Mouse (Mus musculus): ENCODE data around the gene Ranbp17. TPM values are rescaled to one million over a fixed set of nuclear protein-coding genes. Genes with fewer than 3 reads are reported as not detected.

The Ranbp17 gene
- polyA plus RNA-seq, 1 experiment from 2014 or later = 9.4 TPM

- Histone ChIP-seq H3K27me3 (replicated peaks) (no peaks in the 10 kb centered on the region), H3K9ac (replicated peaks) (no peak overlapping the region), H3K4me1 (no peaks in the 10 kb centered on the region), H3K27ac (replicated peaks) (no peak overlapping the region), H3K9me3 (replicated peaks) (no peaks in the 10 kb centered on the region), H3K4me3 (replicated peaks) (no peak overlapping the region), H3K4me2 (no peak overlapping the region), H3K36me3 (no peaks in the 10 kb centered on the region)
- WGBS = 76% methylated on average over 4 of the region's 4 CpGs
- no peak for ATAC-seq (ENCODE audit: low FRiP score)
Observed at GRCm38 (mm10) chr11:33309566-33309965, 204.0 kb downstream of the Ranbp17 start.

GRCm38 (mm10) chr11:33300859-33301258 lies 212.7 kb downstream of the Ranbp17 start:
- Histone ChIP-seq H3K9ac (replicated peaks) (no peak overlapping the region), H3K27ac (replicated peaks) (no peak overlapping the region), H3K27me3 (replicated peaks) (no peaks in the 10 kb centered on the region), H3K4me1 (peaks cover 19% of the 10 kb centered on the region), H3K36me3 (no peaks in the 10 kb centered on the region), H3K4me3 (replicated peaks) (no peak overlapping the region), H3K9me3 (replicated peaks) (no peaks in the 10 kb centered on the region), H3K4me2 (no peak overlapping the region)
- no peak for ATAC-seq (ENCODE audit: low FRiP score)
- WGBS = 23% methylated on average over 8 of the region's 8 CpGs

- WGBS = 37% methylated on average over 11 of the region's 11 CpGs
- ATAC-seq (ENCODE audit: low FRiP score) = 0 out of 2 replicates have a peak, but pooled peaks have one; percentile 43
- Histone ChIP-seq H3K27me3 (replicated peaks) (no peaks in the 10 kb centered on the region), H3K4me1 (peaks cover 19% of the 10 kb centered on the region), H3K4me2 (peak overlapping the region; percentile 9; the same call in 1 of the 2 replicates), H3K27ac (replicated peaks) (peak overlapping the region; percentile 11; the same call in 1 of the 2 replicates), H3K9ac (replicated peaks) (no peak overlapping the region), H3K9me3 (replicated peaks) (no peaks in the 10 kb centered on the region), H3K4me3 (replicated peaks) (no peak overlapping the region), H3K36me3 (no peaks in the 10 kb centered on the region)
Observed at GRCm38 (mm10) chr11:33299371-33299770, 214.2 kb downstream of the Ranbp17 start.

- Histone ChIP-seq H3K27ac (replicated peaks) (peak overlapping the region; percentile 35), H3K36me3 (no peaks in the 10 kb centered on the region), H3K9me3 (replicated peaks) (no peaks in the 10 kb centered on the region), H3K4me1 (peaks cover 19% of the 10 kb centered on the region), H3K9ac (replicated peaks) (no peak overlapping the region), H3K4me3 (replicated peaks) (no peak overlapping the region), H3K27me3 (replicated peaks) (no peaks in the 10 kb centered on the region), H3K4me2 (no peak overlapping the region)
- ATAC-seq (ENCODE audit: low FRiP score) = peak; percentile 75
- 23% methylated on average over 8 of the region's 8 CpGs for WGBS
Observed at GRCm38 (mm10) chr11:33297121-33297520, 216.4 kb downstream of the Ranbp17 start.

- Histone ChIP-seq H3K4me2 (no peak overlapping the region), H3K27me3 (replicated peaks) (no peaks in the 10 kb centered on the region), H3K4me1 (peaks cover 13% of the 10 kb centered on the region), H3K9me3 (replicated peaks) (no peaks in the 10 kb centered on the region), H3K27ac (replicated peaks) (no peak overlapping the region), H3K36me3 (no peaks in the 10 kb centered on the region), H3K9ac (replicated peaks) (no peak overlapping the region), H3K4me3 (replicated peaks) (no peak overlapping the region)
- no peak for ATAC-seq (ENCODE audit: low FRiP score)
- WGBS = 53% methylated on average over 3 of the region's 3 CpGs
Observed at GRCm38 (mm10) chr11:33295422-33295821, 218.1 kb downstream of the Ranbp17 start.

GRCm38 (mm10) chr11:33294063-33294462 lies 219.5 kb downstream of the Ranbp17 start:
- H3K4me1 ChIP-seq = peaks cover 4% of the 10 kb centered on the region; the same call in 1 of the 2 replicates
- no peak overlapping the region for H3K4me2 ChIP-seq
- H3K9me3 ChIP-seq (replicated peaks) = no peaks in the 10 kb centered on the region
- no peak for ATAC-seq (ENCODE audit: low FRiP score)
- H3K27me3 ChIP-seq (replicated peaks) = no peaks in the 10 kb centered on the region
- no peak overlapping the region for H3K9ac ChIP-seq (replicated peaks)
- 73% methylated on average over 6 of the region's 6 CpGs for WGBS
- no peaks in the 10 kb centered on the region for H3K36me3 ChIP-seq
- no peak overlapping the region for H3K4me3 ChIP-seq (replicated peaks)
- H3K27ac ChIP-seq (replicated peaks) = no peak overlapping the region

- no peaks in the 10 kb centered on the region for H3K9me3 ChIP-seq (replicated peaks)
- H3K27me3 ChIP-seq (replicated peaks) = no peaks in the 10 kb centered on the region
- 86% methylated on average over 2 of the region's 2 CpGs for WGBS
- ATAC-seq (ENCODE audit: low FRiP score) = no peak
- no peak overlapping the region for H3K4me2 ChIP-seq
- H3K4me3 ChIP-seq (replicated peaks) = no peak overlapping the region
- no peak overlapping the region for H3K9ac ChIP-seq (replicated peaks)
- peaks cover 4% of the 10 kb centered on the region; the same call in 1 of the 2 replicates for H3K36me3 ChIP-seq
- no peaks in the 10 kb centered on the region for H3K4me1 ChIP-seq
- H3K27ac ChIP-seq (replicated peaks) = no peak overlapping the region
Observed at GRCm38 (mm10) chr11:33278571-33278970, 235.0 kb downstream of the Ranbp17 start.

GRCm38 (mm10) chr11:33276637-33277036 lies 236.9 kb downstream of the Ranbp17 start, which contains the start of gene Gm12117:
Gene Gm12117 (minus strand): TSS chr11:33276737.
- Histone ChIP-seq H3K27ac (replicated peaks) (no peak within 1 kb of the TSS), H3K9ac (replicated peaks) (no peak within 1 kb of the TSS), H3K9me3 (replicated peaks) (no peaks in the 10 kb centered on the region), H3K4me2 (no peak within 1 kb of the TSS), H3K36me3 (peaks cover 4% of the 10 kb centered on the region; the same call in 1 of the 2 replicates), H3K27me3 (replicated peaks) (no peaks in the 10 kb centered on the region), H3K4me3 (replicated peaks) (no peak within 1 kb of the TSS), H3K4me1 (no peaks in the 10 kb centered on the region)
- no peak for ATAC-seq (ENCODE audit: low FRiP score)
- WGBS = 94% methylated on average over 3 of the region's 3 CpGs

GRCm38 (mm10) chr11:33274816-33275215 lies 238.7 kb downstream of the Ranbp17 start:
- no peak overlapping the region for H3K9ac ChIP-seq (replicated peaks)
- no peaks in the 10 kb centered on the region for H3K9me3 ChIP-seq (replicated peaks)
- no peak for ATAC-seq (ENCODE audit: low FRiP score)
- H3K4me2 ChIP-seq = no peak overlapping the region
- WGBS = 66% methylated on average over 3 of the region's 3 CpGs
- no peak overlapping the region for H3K4me3 ChIP-seq (replicated peaks)
- no peaks in the 10 kb centered on the region for H3K27me3 ChIP-seq (replicated peaks)
- H3K27ac ChIP-seq (replicated peaks) = no peak overlapping the region
- peaks cover 4% of the 10 kb centered on the region; the same call in 1 of the 2 replicates for H3K36me3 ChIP-seq
- H3K4me1 ChIP-seq = no peaks in the 10 kb centered on the region

GRCm38 (mm10) chr11:33274294-33274693 lies 239.3 kb downstream of the Ranbp17 start:
- no peak for ATAC-seq (ENCODE audit: low FRiP score)
- no peak overlapping the region for H3K4me3 ChIP-seq (replicated peaks)
- no peaks in the 10 kb centered on the region for H3K27me3 ChIP-seq (replicated peaks)
- no peak overlapping the region for H3K9ac ChIP-seq (replicated peaks)
- H3K4me1 ChIP-seq = no peaks in the 10 kb centered on the region
- H3K9me3 ChIP-seq (replicated peaks) = no peaks in the 10 kb centered on the region
- H3K27ac ChIP-seq (replicated peaks) = no peak overlapping the region
- WGBS = 80% methylated on average over 1 of the region's 1 CpGs
- H3K36me3 ChIP-seq = peaks cover 4% of the 10 kb centered on the region; the same call in 1 of the 2 replicates
- no peak overlapping the region for H3K4me2 ChIP-seq

GRCm38 (mm10) chr11:33240295-33240694 lies 273.3 kb downstream of the Ranbp17 start:
- Histone ChIP-seq H3K9me3 (replicated peaks) (no peaks in the 10 kb centered on the region), H3K4me3 (replicated peaks) (no peak overlapping the region), H3K4me2 (no peak overlapping the region), H3K27me3 (replicated peaks) (no peaks in the 10 kb centered on the region), H3K9ac (replicated peaks) (no peak overlapping the region), H3K27ac (replicated peaks) (no peak overlapping the region), H3K36me3 (no peaks in the 10 kb centered on the region), H3K4me1 (peaks cover 8% of the 10 kb centered on the region)
- peak; percentile 35 for ATAC-seq (ENCODE audit: low FRiP score)
- WGBS = 30% methylated on average over 3 of the region's 3 CpGs

- Histone ChIP-seq H3K4me3 (replicated peaks) (no peak overlapping the region), H3K4me1 (peaks cover 12% of the 10 kb centered on the region), H3K4me2 (no peak overlapping the region), H3K36me3 (no peaks in the 10 kb centered on the region), H3K27ac (replicated peaks) (no peak overlapping the region), H3K9me3 (replicated peaks) (no peaks in the 10 kb centered on the region), H3K27me3 (replicated peaks) (no peaks in the 10 kb centered on the region), H3K9ac (replicated peaks) (no peak overlapping the region)
- no peak for ATAC-seq (ENCODE audit: low FRiP score)
- WGBS = 24% methylated on average over 3 of the region's 3 CpGs
Observed at GRCm38 (mm10) chr11:33234134-33234533, 279.4 kb downstream of the Ranbp17 start.
